Mouse (Mus musculus) Muller cell, postnatal 12 days (primary cell): ENCODE measurements around the gene Olfr1105.

Source experiments
- DNase-seq: peaks from one replicate; pipeline ENCODE4 v3.0.0-alpha.2; 2015; ENCODE audit errors: inconsistent ontology term

The Olfr1105 gene

DNA sequence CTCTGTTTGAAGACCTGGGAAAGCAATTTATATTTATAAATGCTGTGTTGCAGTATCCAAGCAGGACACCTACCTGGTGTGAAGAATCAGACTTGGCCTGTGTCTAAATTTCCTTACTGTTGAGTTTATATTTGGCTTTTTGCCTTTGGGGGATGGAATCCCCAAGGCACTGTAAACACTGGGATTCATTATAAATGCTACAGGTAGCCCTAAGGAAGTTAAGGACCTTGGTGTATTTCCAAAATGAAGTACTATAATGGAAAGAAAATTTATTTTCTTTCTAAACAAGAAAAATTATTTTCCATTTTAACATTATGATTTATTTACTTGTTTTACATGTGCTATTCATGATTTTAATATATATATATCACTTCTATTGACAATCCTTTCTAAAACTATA lies at the start of gene Olfr1105:
Gene Olfr1105, minus strand, starts transcription at position 101 of the 400 bp plus-strand sequence.
- no peak for DNase-seq

DNA sequence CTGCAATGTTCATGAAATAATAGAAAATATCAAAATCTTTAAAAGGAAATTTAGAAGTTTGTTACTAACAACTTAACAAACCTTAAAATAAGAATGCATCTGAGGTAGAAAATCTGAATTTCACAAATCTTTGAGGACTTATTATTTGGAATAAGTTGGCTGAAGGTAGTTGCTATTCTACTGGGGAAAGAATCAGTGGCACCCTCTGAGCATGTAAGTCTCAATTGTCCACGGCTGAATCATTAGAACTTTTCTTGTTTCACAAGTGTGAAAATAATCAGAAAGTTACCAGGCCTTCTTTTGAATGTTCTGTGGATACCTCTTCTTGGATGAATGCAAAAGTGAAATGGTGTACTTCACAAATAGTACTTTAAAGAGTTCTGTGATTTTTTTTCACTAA lies 39.4 kb upstream of the Olfr1105 start, which contains the start of gene Olfr1107:
Gene Olfr1107, minus strand, starts transcription at position 101 of the 400 bp plus-strand sequence.
- DNase-seq: no peak

DNA sequence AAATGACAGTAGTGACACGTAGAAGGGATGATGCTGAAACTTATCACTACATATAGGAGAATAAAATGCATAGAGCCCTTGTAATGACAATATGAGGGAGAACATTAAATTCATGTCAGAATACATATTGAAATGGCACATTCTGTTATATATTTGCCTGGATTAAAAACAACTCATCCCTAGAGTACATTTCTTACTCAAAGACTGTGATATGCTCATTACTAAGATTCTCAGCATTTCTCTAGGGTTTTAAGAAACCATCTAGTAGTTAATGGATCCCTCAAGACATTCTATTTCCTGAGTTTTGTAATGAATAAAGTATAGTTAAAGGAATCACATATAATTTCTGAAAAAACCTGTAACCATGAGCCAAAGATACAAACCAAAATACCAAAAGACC lies 15.8 kb upstream of the Olfr1105 start, which contains the start of gene Olfr1106:
Gene Olfr1106, minus strand, starts transcription at position 101 of the 400 bp plus-strand sequence.
- DNase-seq: no peak

DNA sequence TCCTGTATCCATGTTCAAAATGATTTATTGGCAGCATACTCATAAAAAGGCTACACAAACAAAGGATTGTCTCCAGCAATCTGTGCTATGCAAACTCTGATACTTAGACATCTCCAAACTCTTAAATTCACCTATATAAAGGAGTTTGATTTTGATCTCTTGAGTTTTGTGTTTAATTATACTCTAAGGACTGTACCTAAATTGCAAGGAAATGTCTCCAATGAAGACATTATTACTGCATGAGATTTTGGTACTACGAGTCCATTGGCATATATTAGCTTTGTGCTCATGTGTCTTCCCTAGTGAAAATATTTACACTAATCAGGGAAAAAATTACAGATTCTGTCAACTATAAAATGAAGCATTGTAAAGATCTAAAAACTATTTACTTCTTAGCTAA lies 9.4 kb downstream of the Olfr1105 start, which contains the start of gene Olfr1104:
Gene Olfr1104, minus strand, starts transcription at position 101 of the 400 bp plus-strand sequence.
- no peak for DNase-seq

DNA sequence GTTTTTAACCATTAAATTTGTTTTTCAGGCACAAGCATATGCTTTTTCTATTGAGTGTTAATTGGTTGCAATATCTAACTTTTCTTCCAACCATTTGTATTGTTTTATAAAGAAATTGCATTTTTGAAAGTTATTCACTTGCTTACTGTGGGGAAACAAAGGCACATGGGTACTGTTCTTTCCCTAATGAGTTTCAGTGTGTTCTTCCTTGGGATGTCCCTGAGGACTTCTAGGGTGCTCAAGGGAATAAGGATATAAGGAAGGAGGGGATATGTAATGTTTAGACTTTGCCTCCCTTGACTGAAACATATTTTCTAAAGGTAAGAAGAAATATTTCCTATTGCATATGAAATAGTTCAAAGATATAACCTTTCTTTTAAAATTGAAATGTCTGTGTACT lies 38.2 kb downstream of the Olfr1105 start, which contains the start of gene Olfr1102:
Gene Olfr1102, plus strand, starts transcription at position 301 of the 400 bp plus-strand sequence.
- DNase-seq: no peak

DNA sequence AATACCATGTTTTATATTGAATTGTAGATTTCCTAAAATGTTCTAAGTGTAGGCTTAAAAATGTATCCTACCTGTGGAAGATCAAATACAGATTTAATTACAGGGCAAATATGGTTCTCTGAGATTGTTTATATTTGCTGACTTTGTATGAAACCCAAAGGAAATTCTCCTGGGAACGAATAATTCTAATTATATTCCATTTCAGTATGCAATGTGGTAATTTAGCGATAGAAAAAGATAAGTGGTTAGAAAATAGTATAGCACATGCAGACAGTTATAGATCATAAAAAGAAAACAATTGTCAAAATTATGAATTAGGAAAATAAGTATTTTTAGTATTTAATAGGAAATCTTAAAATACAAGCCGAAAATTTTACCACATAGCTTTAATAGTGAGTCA lies 45.2 kb downstream of the Olfr1105 start, which contains the start of gene Olfr1101:
Gene Olfr1101, minus strand, starts transcription at position 101 of the 400 bp plus-strand sequence.
- no peak for DNase-seq
